Mouse (Mus musculus) adrenal gland, postnatal 0 days (tissue): ENCODE measurements around the gene Olfr1241. TPM values are rescaled to one million over a fixed set of nuclear protein-coding genes. Genes with fewer than 3 reads are reported as not detected.

Source experiments
- polyA plus RNA-seq: library from polyadenylated mRNA; unstranded; fragments of >200 nt; fragmentation: Nextera tagmentation; extraction: Ambion mirVana; gene quantifications from 2 replicates; pipeline ENCODE4 v1.2.1, GENCODE M21; 2015

The Olfr1241 gene
- not detected in 2 replicates for polyA plus RNA-seq

DNA sequence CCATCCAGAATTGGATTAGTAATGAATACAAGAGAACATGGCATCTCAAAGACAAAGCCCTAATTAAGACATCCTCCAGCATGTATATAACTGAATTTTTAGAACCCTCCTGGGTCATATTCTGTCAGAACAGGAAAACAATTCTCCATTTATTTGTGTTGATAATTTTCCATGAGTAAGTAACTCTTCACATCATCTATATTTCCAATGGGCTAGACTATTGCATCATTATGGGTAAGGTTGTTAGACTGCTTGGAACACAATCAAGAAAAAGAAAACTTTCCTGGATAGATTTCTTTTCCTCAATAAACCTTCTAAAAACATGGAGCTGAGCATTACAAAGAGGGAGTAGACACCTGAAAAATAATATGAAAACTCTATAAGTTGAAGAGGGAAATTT, at the start of gene Olfr1241:
Olfr1241 (minus strand) TSS at position 101 of the 400 bp plus-strand sequence.

DNA sequence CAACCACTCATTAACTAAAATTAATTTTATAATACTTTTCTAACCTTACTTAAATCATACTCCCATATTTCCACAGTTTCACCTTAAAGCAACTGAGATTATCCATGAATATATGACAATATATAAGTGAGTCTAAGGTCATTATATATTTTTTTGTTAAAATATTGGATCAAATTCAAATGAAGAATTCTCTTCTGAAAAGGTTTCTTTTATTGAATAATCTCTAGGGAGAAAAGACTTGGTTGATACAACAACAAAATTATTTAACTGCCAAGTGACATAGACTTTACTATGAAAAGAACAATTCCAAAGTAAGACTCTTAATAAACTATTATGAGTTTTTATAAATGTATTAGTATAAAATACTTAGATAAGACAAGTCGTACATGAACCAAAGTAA, 44.5 kb upstream of the Olfr1241 start, which contains the start of gene Olfr1243:
Olfr1243 (minus strand) TSS at position 101 of the 400 bp plus-strand sequence.

DNA sequence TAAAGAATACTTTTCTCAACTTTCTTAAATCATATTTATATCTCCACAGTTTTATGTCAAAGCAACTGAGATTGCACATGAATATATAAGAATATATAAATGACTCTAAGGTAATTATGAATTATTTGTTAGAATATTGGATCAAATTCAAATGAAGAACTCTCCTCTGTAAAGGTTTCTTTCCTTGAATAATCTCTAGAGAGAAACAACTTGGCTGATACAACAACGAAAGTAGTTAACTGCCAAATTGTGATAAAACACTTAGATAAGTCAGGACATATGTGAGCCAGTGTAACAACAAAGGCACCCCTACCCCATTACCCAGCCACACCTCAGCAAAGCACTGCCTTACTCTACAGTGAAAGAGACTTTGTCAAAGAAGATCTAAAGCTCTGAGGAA, 11.3 kb upstream of the Olfr1241 start, which contains the start of gene Olfr1242:
Olfr1242 (minus strand) TSS at position 101 of the 400 bp plus-strand sequence.

DNA sequence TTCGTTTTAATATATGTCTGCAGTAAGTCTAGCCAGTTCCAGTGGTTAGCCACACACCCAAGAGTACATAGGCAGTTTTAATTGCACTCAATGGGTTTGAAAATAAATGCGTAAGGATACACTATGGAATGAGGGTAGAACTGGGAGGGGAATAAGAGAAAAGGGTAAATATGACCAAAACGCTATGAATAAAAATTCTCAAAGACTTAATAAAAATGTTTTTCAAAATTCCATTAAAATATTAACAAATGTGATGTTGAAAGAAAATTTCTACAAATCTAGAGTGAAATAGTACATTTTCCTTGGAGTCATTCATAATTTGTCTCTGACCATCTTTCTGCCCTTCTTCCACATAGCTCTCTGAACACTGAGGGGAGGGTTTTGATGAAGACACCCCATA, 44.0 kb downstream of the Olfr1241 start, which contains the start of gene Olfr1240:
Olfr1240 (minus strand) TSS at position 101 of the 400 bp plus-strand sequence.

Other genes with a start within 250 kb of the Olfr1241 start
- not detected in 2 replicates for gene Olfr1228, start 233.1 kb downstream of the Olfr1241 start, polyA plus RNA-seq
- gene Olfr1229, start 199.1 kb downstream of the Olfr1241 start, polyA plus RNA-seq, result not detected in 2 replicates
- gene Olfr1230, start 189.9 kb downstream of the Olfr1241 start, polyA plus RNA-seq, result not detected in 2 replicates
- gene Olfr1231, start 180.1 kb downstream of the Olfr1241 start, polyA plus RNA-seq, result not detected in 2 replicates
- not detected in 2 replicates for gene Olfr1232, start 157.5 kb downstream of the Olfr1241 start, polyA plus RNA-seq
- not detected in 2 replicates for gene Olfr1233, start 144.7 kb downstream of the Olfr1241 start, polyA plus RNA-seq
- gene Olfr1234, start 122.3 kb downstream of the Olfr1241 start, polyA plus RNA-seq, result not detected in 2 replicates
- gene Olfr1238, start 77.5 kb downstream of the Olfr1241 start, polyA plus RNA-seq, result not detected in 2 replicates
- not detected in 2 replicates for gene Olfr1239, start 66.7 kb downstream of the Olfr1241 start, polyA plus RNA-seq
- not detected in 2 replicates for gene Olfr1240, start 44.1 kb downstream of the Olfr1241 start, polyA plus RNA-seq
- not detected in 2 replicates for gene Olfr1242, start 11.2 kb upstream of the Olfr1241 start, polyA plus RNA-seq
- gene Olfr1243, start 44.4 kb upstream of the Olfr1241 start, polyA plus RNA-seq, result not detected in 2 replicates
- gene Olfr1245, start 91.3 kb upstream of the Olfr1241 start, polyA plus RNA-seq, result not detected in 2 replicates
- not detected in 2 replicates for gene Olfr1246, start 106.0 kb upstream of the Olfr1241 start, polyA plus RNA-seq
- gene Olfr1247, start 127.0 kb upstream of the Olfr1241 start, polyA plus RNA-seq, result not detected in 2 replicates
- not detected in 2 replicates for gene Olfr1248, start 131.1 kb upstream of the Olfr1241 start, polyA plus RNA-seq
- gene Olfr1249, start 147.9 kb upstream of the Olfr1241 start, polyA plus RNA-seq, result not detected in 2 replicates
- gene Olfr1250, start 174.3 kb upstream of the Olfr1241 start, polyA plus RNA-seq, result not detected in 2 replicates
- not detected in 2 replicates for gene Olfr1251, start 184.8 kb upstream of the Olfr1241 start, polyA plus RNA-seq
- gene Olfr1252, start 237.9 kb upstream of the Olfr1241 start, polyA plus RNA-seq, result not detected in 2 replicates